Mouse (Mus musculus) lung, postnatal 25 days (tissue): Measurements from ENCODE around the gene Pfdn2.

Experiments
- DNase-seq: peaks from one replicate; pipeline ENCODE4 v3.0.0; 2022; ENCODE audit warnings: low spot score

The Pfdn2 gene

DNA sequence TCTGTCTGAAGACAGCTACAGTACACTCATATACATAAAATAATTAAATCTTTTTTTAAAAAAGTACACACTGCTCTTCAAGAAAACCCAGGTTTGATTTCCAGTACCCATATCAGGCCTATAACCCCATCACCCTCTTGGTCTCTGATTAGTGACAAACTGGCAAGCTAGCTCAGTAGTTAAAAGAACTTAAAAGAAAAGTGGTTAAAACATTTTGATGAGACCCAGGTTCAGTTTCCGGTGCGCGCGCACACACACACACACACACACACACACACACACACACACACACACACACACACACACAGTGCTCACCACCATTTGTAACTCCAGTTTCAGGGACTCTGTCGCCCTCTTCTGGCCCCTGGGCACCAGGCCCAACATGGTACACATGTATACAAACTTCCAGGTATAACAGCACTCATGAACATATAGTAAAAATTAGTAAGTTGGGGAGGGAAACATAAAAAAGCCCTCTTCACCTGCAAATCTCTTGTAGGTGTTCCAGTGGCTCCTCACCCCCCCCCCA, 10.4 kb downstream of the Pfdn2 start:
- DNase-seq, result no peak

GRCm38 (mm10) chr1:171356814-171357213, 11.3 kb downstream of the Pfdn2 start:
- no peak for DNase-seq

DNA sequence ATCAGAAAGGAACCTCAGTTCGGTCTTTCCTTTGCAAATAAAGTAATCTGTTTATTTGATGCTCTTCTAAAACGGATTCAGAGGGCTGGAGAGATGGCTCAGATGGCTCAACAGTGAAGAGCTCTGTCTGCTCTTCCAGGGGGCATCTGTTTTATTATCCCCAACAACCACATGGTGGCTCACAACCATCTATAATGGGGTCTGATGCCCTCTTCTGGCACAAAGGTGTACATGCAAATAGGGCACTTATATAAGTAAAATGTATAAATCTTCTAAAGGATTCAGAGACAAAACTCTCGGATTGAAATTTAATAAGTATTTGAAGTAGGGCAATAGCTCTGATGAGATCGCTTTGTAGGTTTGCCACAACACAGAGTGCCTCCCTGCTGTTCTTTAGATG, 13.0 kb downstream of the Pfdn2 start:
- no peak for DNase-seq

- no peak for DNase-seq
Measured at GRCm38 (mm10) chr1:171360253-171360652, 14.8 kb downstream of the Pfdn2 start.

- DNase-seq, result peak; percentile 85
Measured at GRCm38 (mm10) chr1:171360656-171361055, 15.2 kb downstream of the Pfdn2 start, which contains the start of gene Klhdc9. Gene Klhdc9 (minus strand): TSS chr1:171360798.

- DNase-seq, result peak; percentile 83
Measured at GRCm38 (mm10) chr1:171361106-171362103, 15.9 kb downstream of the Pfdn2 start.

DNA sequence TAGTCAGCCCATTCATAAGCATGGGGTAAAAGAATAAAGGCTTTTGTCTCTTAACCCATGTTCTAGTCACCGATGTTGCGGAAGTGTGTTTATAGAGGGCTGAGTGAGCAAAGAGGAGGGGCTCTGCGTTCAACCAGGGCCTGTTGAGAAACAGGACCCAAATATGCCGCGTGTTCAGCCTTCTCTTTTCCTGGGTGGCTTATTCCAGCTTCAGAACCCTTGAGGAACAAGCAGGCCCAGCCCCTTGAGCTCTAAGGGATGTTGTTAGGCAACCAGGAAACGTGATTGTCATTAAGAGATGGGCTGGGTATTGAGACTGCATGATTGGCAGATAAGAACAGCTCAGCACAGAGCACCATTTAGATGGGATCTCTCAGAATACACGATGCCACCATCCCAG, 20.5 kb downstream of the Pfdn2 start:
- peak; percentile 37 for DNase-seq

GRCm38 (mm10) chr1:171369845-171370556, 24.5 kb downstream of the Pfdn2 start, which contains the start of gene Nectin4:
Gene Nectin4 (plus strand): TSS chr1:171370099.
- DNase-seq, result peak; percentile 71

- no peak for DNase-seq
Measured at GRCm38 (mm10) chr1:171372880-171373279, 27.4 kb downstream of the Pfdn2 start.

DNA sequence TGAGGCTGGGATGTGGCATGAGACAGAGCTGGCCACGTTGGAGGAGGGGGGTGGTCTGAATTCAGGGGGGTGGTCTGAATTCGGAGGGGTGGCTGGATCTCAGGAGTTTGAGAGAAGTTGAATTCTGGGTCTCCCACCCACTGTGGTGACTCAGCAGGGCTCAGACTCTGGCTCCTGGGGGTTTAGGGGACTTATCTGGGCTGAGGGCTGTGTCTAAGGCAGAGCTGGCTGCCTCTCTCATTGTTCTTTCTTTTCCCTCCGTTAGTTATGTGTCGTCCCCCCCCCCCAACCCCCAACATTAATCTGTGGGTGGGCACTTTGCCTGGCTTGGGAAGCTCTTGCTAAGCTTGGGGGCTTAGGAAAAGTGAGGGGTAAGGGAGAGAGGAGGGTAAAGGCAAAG, 28.5 kb downstream of the Pfdn2 start:
- DNase-seq, result no peak

GRCm38 (mm10) chr1:171375646-171376097, 30.2 kb downstream of the Pfdn2 start:
- peak; percentile 81 for DNase-seq

DNA sequence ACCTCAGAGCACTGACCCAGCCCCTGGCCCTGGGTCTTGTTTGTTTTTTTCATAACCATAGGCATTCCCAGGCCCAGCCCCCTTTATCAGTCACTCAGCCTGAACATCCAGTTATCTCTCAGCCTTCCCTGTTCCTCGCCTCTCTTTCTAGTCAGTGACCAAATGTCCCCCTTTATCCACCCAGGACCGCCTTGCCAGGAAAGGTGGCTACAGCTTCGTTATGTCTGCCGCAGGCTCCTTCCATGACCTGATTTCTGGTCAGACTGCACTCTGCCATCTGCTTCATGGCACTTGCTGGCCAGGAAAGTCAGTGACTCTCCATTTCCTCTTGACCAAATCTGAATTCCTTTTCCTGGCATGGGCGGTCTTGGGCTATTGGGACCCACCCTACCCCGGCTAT, 32.8 kb downstream of the Pfdn2 start:
- DNase-seq, result no peak

DNA sequence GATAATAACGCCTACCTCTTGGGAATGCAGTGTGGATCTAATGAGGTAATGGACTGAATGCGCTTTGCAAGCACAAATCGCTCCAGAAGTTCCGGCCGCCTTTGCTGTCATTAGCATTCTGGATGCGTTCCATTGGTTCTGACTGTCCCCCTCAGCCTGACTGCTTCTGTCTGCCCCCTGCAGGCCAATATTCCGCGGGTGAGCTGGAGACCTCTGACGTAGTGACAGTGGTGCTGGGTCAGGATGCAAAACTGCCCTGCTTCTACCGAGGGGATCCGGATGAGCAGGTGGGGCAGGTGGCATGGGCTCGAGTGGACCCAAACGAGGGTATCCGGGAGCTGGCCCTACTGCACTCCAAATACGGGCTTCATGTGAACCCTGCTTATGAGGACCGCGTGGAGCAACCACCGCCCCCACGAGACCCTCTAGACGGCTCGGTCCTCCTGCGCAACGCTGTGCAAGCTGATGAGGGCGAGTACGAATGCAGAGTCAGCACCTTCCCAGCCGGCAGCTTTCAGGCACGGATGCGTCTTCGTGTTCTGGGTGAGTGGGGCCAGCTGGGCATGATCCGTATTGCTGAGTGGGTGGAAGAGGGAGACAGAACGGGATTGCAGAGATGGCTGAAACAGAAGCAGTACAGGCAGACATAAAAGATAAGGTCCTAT, 34.6 kb downstream of the Pfdn2 start:
- peak; percentile 88 for DNase-seq

GRCm38 (mm10) chr1:171382096-171382620, 36.7 kb downstream of the Pfdn2 start:
- no peak for DNase-seq

DNA sequence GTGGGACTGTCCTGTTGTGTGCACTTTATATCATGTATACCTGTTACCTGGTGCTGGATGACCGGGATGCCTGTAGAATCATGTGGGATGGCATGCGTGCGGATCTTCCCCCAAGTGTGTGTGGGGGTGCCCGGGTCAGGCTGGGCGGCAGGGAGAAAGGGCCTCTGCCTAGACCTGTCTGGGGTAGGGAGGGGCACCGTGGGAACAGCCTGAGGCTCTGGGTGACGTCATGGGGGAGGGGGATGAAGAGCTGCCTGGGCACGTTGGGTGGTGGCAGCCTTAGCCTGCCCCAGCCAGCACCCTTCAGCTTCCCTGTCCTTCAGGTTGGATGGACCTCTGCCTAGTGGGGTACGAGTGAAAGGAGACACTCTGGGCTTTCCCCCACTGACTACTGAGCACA, 38.9 kb downstream of the Pfdn2 start:
- no peak for DNase-seq

DNA sequence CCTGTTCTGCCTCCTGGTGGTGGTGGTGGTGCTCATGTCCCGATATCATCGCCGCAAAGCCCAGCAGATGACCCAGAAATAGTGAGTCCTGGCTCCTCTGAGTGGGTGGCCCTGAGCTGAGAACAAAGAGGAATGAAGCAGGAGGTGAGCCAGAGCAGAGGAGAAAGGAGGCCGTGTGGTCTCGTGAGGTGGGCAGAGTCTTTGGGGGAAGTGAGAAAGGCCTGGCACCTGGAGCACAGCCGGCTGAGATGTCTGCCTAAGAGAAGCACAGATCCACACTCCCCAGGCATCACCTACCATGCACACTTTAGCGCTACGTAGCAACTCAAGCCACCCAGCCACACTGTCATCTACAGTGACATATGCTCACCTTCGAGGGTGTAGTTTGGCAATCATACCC, 39.7 kb downstream of the Pfdn2 start:
- no peak for DNase-seq

DNA sequence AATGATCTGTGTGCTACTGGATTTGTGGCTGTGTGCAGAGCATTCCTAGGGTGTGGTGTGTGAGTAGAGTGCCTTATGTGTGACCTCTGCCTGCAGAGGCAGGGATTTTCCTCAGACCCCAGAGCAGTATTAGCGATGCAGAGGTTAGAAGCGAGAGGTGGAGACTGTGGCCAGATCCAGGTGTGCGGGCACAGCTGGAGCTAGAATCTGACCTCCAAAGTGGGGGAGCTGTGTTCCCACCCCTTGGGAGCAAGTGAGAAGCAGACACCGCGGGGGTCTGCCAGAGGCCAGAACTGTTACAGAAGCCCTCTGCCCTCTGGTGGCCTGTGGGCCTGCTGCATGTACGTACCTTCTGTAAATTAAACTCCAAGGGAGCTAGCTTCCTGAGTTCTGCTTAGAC, 41.6 kb downstream of the Pfdn2 start:
- DNase-seq, result no peak

- DNase-seq, result peak; percentile 89
Measured at GRCm38 (mm10) chr1:171388376-171389102, 43.1 kb downstream of the Pfdn2 start, which contains the start of gene Arhgap30. Gene Arhgap30 (plus strand): TSS chr1:171388954.

GRCm38 (mm10) chr1:171390101-171390500, 44.6 kb downstream of the Pfdn2 start:
- peak; percentile 73 for DNase-seq

DNA sequence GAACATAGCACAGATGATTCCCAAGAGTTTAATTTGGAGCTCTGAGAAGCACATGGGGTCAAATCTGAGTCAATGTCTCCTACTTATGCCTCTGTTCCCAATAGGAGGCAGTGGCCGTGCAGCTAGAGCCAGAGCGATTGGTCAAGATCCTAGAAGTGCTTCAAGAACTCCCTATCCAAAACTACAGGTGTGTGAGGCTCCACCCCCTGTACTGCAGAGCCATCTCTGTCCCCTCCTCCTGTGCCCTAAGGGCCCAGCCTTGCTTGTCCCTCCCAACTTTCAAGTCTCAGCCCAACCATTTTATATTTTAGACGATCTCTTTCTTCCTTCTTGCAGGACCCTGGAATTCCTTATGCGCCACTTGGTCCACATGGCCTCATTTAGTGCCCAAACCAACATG, 56.4 kb downstream of the Pfdn2 start:
- no peak for DNase-seq

DNA sequence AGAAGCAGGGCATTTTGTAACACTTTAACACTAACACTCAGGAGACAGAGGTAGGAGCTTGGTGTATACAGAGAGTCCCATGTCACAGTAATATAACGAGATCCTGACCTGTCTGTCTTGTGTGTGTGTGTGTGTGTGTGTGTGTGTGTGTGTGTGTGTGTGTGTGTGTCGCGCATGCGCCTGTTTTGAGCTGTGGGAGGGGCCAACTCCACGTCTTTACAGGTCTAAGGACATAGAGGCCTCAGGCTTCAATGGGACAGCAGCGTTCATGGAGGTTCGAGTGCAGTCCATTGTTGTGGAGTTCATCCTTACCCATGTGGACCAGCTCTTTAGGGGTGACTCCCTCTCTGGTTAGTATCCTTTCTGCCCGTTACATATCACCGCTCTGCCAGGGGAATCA, 57.5 kb downstream of the Pfdn2 start:
- no peak for DNase-seq
